Mouse (Mus musculus) neural tube, embryonic 14.5 days (tissue): ENCODE results near the gene Yars. TPM values are rescaled to one million over a fixed set of nuclear protein-coding genes. Genes with fewer than 3 reads are reported as not detected.

Experiments
- ATAC-seq: fragments of 200-750 bp; cut with Nextera tagmentation; 2 replicates; pipeline ENCODE4 v1.8.0; 2017; ENCODE audit warnings: low read depth, mild to moderate bottlenecking, moderate TSS enrichment, moderate library complexity
- H3K27ac ChIP-seq: fragments of 300-500 bp; sonication (generic); 2 replicates; pipeline ENCODE4 v1.5.1; 2014; ENCODE audit warnings: low read depth, mild to moderate bottlenecking, control low read depth, low read length, moderate library complexity, mixed read lengths
- H3K27me3 ChIP-seq: fragments of 300-500 bp; sonication (generic); 2 replicates; pipeline ENCODE4 v1.6.1; 2014; ENCODE audit warnings: low read length; ENCODE audit not compliant: control insufficient read depth, insufficient read depth
- H3K36me3 ChIP-seq: fragments of 300-500 bp; sonication (generic); 2 replicates; pipeline ENCODE4 v1.6.1; 2014; ENCODE audit warnings: low read length, mixed read lengths; ENCODE audit not compliant: control insufficient read depth, insufficient read depth
- H3K4me1 ChIP-seq: fragments of 300-500 bp; sonication (generic); 2 replicates; pipeline ENCODE4 v1.6.1; 2014; ENCODE audit warnings: low read length; ENCODE audit not compliant: control insufficient read depth, insufficient read depth
- H3K4me2 ChIP-seq: fragments of 300-500 bp; sonication (generic); 2 replicates; pipeline ENCODE4 v1.6.1; 2014; ENCODE audit warnings: mild to moderate bottlenecking, low read depth, low read length, control low read depth
- H3K4me3 ChIP-seq: fragments of 300-500 bp; sonication (generic); 2 replicates; pipeline ENCODE4 v1.5.1; 2014; ENCODE audit warnings: low read depth, low read length, control low read depth, mixed read lengths
- H3K9ac ChIP-seq: fragments of 300-500 bp; sonication (generic); replicated peaks from 2 replicates; pipeline ENCODE4 v1.6.1; 2014; ENCODE audit warnings: low read depth, mild to moderate bottlenecking, control low read depth, low read length, mixed read lengths
- H3K9me3 ChIP-seq: fragments of 300-500 bp; sonication (generic); 2 replicates; pipeline ENCODE4 v1.6.1; 2016; ENCODE audit warnings: low read length; ENCODE audit not compliant: control insufficient read depth
- WGBS: fragments of 180-500 bp; shearing (Covaris S2); extraction: QIAGEN DNeasy Blood & Tissue Kit; methylation state at CpG from one replicate; pipeline ENCODE4 v1.1.7; 2014; 5-methylcytosine and 5-hydroxymethylcytosine counted together
- polyA plus RNA-seq: library from polyadenylated mRNA; unstranded; fragments of >200 nt; fragmentation: Nextera tagmentation; extraction: Ambion mirVana; gene quantifications from 2 replicates; pipeline ENCODE4 v1.2.1, GENCODE M21; 2014

Yars gene
- 130 and 134 TPM in 2 replicates for polyA plus RNA-seq

- H3K27ac ChIP-seq: peak within 1 kb of the TSS; percentile 90
- H3K4me1 ChIP-seq: peaks cover 10% of the 10 kb centered on the region
- peak within 1 kb of the TSS; percentile 78 for H3K9ac ChIP-seq
- under 1% methylated on average over 57 of the region's 58 CpGs for WGBS
- H3K36me3 ChIP-seq: no peaks in the 10 kb centered on the region
- H3K4me3 ChIP-seq: peak within 1 kb of the TSS; percentile 65
- 0 out of 2 replicates have a peak, but pooled peaks cover 2% of the 10 kb centered on the region for H3K27me3 ChIP-seq
- H3K4me2 ChIP-seq: peak within 1 kb of the TSS; percentile 81
- no peaks in the 10 kb centered on the region for H3K9me3 ChIP-seq
- peak; percentile 84 for ATAC-seq
These were observed at the start of gene Yars, which contains the start of gene S100pbp for GRCm38 (mm10) chr4:129189542-129190519. Gene Yars (plus strand): TSS chr4:129189760. Gene S100pbp (minus strand): TSS chr4:129189727.

GRCm38 (mm10) chr4:129140808-129141207 lies 48.8 kb upstream of the Yars start:
- WGBS: 91% methylated on average over 4 of the region's 4 CpGs
- Histone ChIP-seq H3K36me3 (no peaks in the 10 kb centered on the region), H3K4me2 (no peak overlapping the region), H3K27ac (no peak overlapping the region), H3K9me3 (no peaks in the 10 kb centered on the region), H3K9ac (no peak overlapping the region), H3K4me3 (no peak overlapping the region), H3K4me1 (peaks cover 18% of the 10 kb centered on the region; the same call in 1 of the 2 replicates), H3K27me3 (no peaks in the 10 kb centered on the region)
- no peak for ATAC-seq

GRCm38 (mm10) chr4:129141560-129142438 lies 47.8 kb upstream of the Yars start:
- WGBS: 75% methylated on average over 17 of the region's 17 CpGs
- Histone ChIP-seq H3K4me3 (no peak overlapping the region), H3K4me1 (peaks cover 18% of the 10 kb centered on the region; the same call in 1 of the 2 replicates), H3K27me3 (no peaks in the 10 kb centered on the region), H3K9ac (no peak overlapping the region), H3K36me3 (no peaks in the 10 kb centered on the region), H3K9me3 (no peaks in the 10 kb centered on the region), H3K27ac (peak overlapping the region; percentile 40; the same call in 1 of the 2 replicates), H3K4me2 (no peak overlapping the region)
- ATAC-seq: no peak

- H3K9ac ChIP-seq: no peak overlapping the region
- no peaks in the 10 kb centered on the region for H3K36me3 ChIP-seq
- H3K27ac ChIP-seq: no peak overlapping the region
- 78% methylated on average over 11 of the region's 11 CpGs for WGBS
- H3K9me3 ChIP-seq: no peaks in the 10 kb centered on the region
- ATAC-seq: no peak
- H3K4me3 ChIP-seq: no peak overlapping the region
- no peak overlapping the region for H3K4me2 ChIP-seq
- peaks cover 15% of the 10 kb centered on the region; the same call in 1 of the 2 replicates for H3K4me1 ChIP-seq
- no peaks in the 10 kb centered on the region for H3K27me3 ChIP-seq
These were observed 47.0 kb upstream of the Yars start for GRCm38 (mm10) chr4:129142439-129143045.

- no peak overlapping the region for H3K27ac ChIP-seq
- no peak overlapping the region for H3K9ac ChIP-seq
- no peaks in the 10 kb centered on the region for H3K9me3 ChIP-seq
- H3K4me3 ChIP-seq: no peak overlapping the region
- no peaks in the 10 kb centered on the region for H3K27me3 ChIP-seq
- peaks cover 15% of the 10 kb centered on the region; the same call in 1 of the 2 replicates for H3K4me1 ChIP-seq
- no peaks in the 10 kb centered on the region for H3K36me3 ChIP-seq
- 92% methylated on average over 5 of the region's 5 CpGs for WGBS
- H3K4me2 ChIP-seq: no peak overlapping the region
- ATAC-seq: no peak
These were observed 46.1 kb upstream of the Yars start for GRCm38 (mm10) chr4:129143509-129143908.

- no peak overlapping the region for H3K4me2 ChIP-seq
- 0 out of 2 replicates have a peak overlapping the region, but pooled peaks have one; percentile 18 for H3K9ac ChIP-seq
- no peaks in the 10 kb centered on the region for H3K27me3 ChIP-seq
- peak; percentile 66; the same call in 1 of the 2 replicates for ATAC-seq
- H3K9me3 ChIP-seq: no peaks in the 10 kb centered on the region
- WGBS: 26% methylated on average over 16 of the region's 16 CpGs
- peaks cover 15% of the 10 kb centered on the region; the same call in 1 of the 2 replicates for H3K4me1 ChIP-seq
- H3K36me3 ChIP-seq: peaks cover 4% of the 10 kb centered on the region; the same call in 1 of the 2 replicates
- H3K27ac ChIP-seq: peak overlapping the region; percentile 29
- H3K4me3 ChIP-seq: no peak overlapping the region
These were observed 44.9 kb upstream of the Yars start for GRCm38 (mm10) chr4:129144401-129145367.

GRCm38 (mm10) chr4:129145411-129145810 lies 44.1 kb upstream of the Yars start:
- no peak for ATAC-seq
- no peaks in the 10 kb centered on the region for H3K27me3 ChIP-seq
- H3K9ac ChIP-seq: no peak overlapping the region
- peaks cover 8% of the 10 kb centered on the region; the same call in 1 of the 2 replicates for H3K36me3 ChIP-seq
- H3K4me1 ChIP-seq: peaks cover 15% of the 10 kb centered on the region; the same call in 1 of the 2 replicates
- peak overlapping the region; percentile 29 for H3K27ac ChIP-seq
- no peak overlapping the region for H3K4me3 ChIP-seq
- WGBS: 72% methylated on average over 4 of the region's 4 CpGs
- H3K9me3 ChIP-seq: no peaks in the 10 kb centered on the region
- no peak overlapping the region for H3K4me2 ChIP-seq
